Mouse (Mus musculus) inflammation-experienced regulatory T-cells, adult 6 months (primary cell): ENCODE results near the gene Gm21680. TPM values are rescaled to one million over a fixed set of nuclear protein-coding genes. Genes with fewer than 3 reads are reported as not detected.
"Not testable (repeated sequence)": the region's sequence is repeated elsewhere in the genome, so short reads cannot be mapped to it uniquely, and the experiment has no call there.

ENCODE experiments used
- ATAC-seq: one replicate; pipeline ENCODE4 v1.8.0; 2017
- polyA plus RNA-seq, 3 experiments: library from polyadenylated mRNA; unstranded; fragments of 100-300 nt; shearing (Covaris generic); gene quantifications; one replicate each; pipeline ENCODE4 v1.2.1; 2017

Gm21680 gene
- not detected for polyA plus RNA-seq

- ATAC-seq: not testable (repeated sequence)
Measured at GRCm38 (mm10) chr5:25972563-25972962, at the start of gene Gm21680. Gene Gm21680 (minus strand): TSS chr5:25972663.

- ATAC-seq: not testable (repeated sequence)
Measured at GRCm38 (mm10) chr5:26007697-26008096, 35.2 kb upstream of the Gm21680 start.

- ATAC-seq: not testable (repeated sequence)
Measured at GRCm38 (mm10) chr5:26006937-26007695, 34.7 kb upstream of the Gm21680 start.

- ATAC-seq: not testable (repeated sequence)
Measured at GRCm38 (mm10) chr5:26004698-26005097, 32.2 kb upstream of the Gm21680 start, which contains the start of gene Gm1979. Gene Gm1979 (minus strand): TSS chr5:26004798.

- not testable (repeated sequence) for ATAC-seq
Measured at GRCm38 (mm10) chr5:25988550-25988949, 16.1 kb upstream of the Gm21680 start, which contains the start of gene Gm21698. Gene Gm21698 (minus strand): TSS chr5:25988650.

- not testable (repeated sequence) for ATAC-seq
Measured at GRCm38 (mm10) chr5:25957050-25957449, 15.4 kb downstream of the Gm21680 start.

GRCm38 (mm10) chr5:25956611-25957010 is 15.9 kb downstream of the Gm21680 start:
- not testable (repeated sequence) for ATAC-seq

- not testable (repeated sequence) for ATAC-seq
Measured at GRCm38 (mm10) chr5:25954317-25954716, 18.1 kb downstream of the Gm21680 start, which contains the start of gene Gm21671. Gene Gm21671 (minus strand): TSS chr5:25954417.

- ATAC-seq: not testable (repeated sequence)
Measured at GRCm38 (mm10) chr5:25945391-25945790, 27.1 kb downstream of the Gm21680 start.

- not testable (repeated sequence) for ATAC-seq
Measured at GRCm38 (mm10) chr5:25942281-25942680, 30.2 kb downstream of the Gm21680 start, which contains the start of gene Gm21663. Gene Gm21663 (minus strand): TSS chr5:25942381.

Other genes with a start within 250 kb of the Gm21680 start
- gene Actr3b, start 212.7 kb downstream of the Gm21680 start, polyA plus RNA-seq: 1 to 10 TPM; 1.1 to 1.4 (median 1.1) TPM
- gene Gm21663, start 30.3 kb downstream of the Gm21680 start, polyA plus RNA-seq: not detected
- not detected for gene Gm21671, start 18.2 kb downstream of the Gm21680 start, polyA plus RNA-seq
- not detected for gene Gm21698, start 16.0 kb upstream of the Gm21680 start, polyA plus RNA-seq
- not detected for gene Gm1979, start 32.1 kb upstream of the Gm21680 start, polyA plus RNA-seq
- gene Gm5862, start 50.3 kb upstream of the Gm21680 start, polyA plus RNA-seq: not detected
- gene Speer4a, start 66.9 kb upstream of the Gm21680 start, polyA plus RNA-seq: not detected
- not detected for gene Gm7347, start 85.9 kb upstream of the Gm21680 start, polyA plus RNA-seq
- not detected for gene Gm10471, start 116.6 kb upstream of the Gm21680 start, polyA plus RNA-seq
- gene 5031410I06Rik, start 132.7 kb upstream of the Gm21680 start, polyA plus RNA-seq: not detected
- gene Gm10220, start 148.8 kb upstream of the Gm21680 start, polyA plus RNA-seq: not detected